Mouse (Mus musculus): ENCODE data around the gene Ffar3. TPM values are rescaled to one million over a fixed set of nuclear protein-coding genes. Genes with fewer than 3 reads are reported as not detected.
A peak's percentile ranks its signal among the peaks of the same experiment; 100 is the strongest.
"Not testable (repeated sequence)": the region's sequence is repeated elsewhere in the genome, so short reads cannot be mapped to it uniquely, and the experiment has no call there.

Ffar3 gene
- polyA plus RNA-seq, 1 experiment from 2014 or later: 0.10 TPM

- DNase-seq (ENCODE audit: low spot score): no peak
- WGBS: 73% methylated on average over 3 of the region's 3 CpGs
- Histone ChIP-seq H3K36me3 (no peaks in the 10 kb centered on the region), H3K27me3 (ENCODE audit: insufficient read depth, poor library complexity, severe bottlenecking) (no peaks in the 10 kb centered on the region), H3K27ac (no peak overlapping the region), H3K4me3 (no peak overlapping the region), H3K9me3 (no peaks in the 10 kb centered on the region), H3K4me1 (peaks cover 6% of the 10 kb centered on the region; the same call in 1 of the 2 replicates)
These were observed 15.7 kb downstream of the Ffar3 start for GRCm38 (mm10) chr7:30840306-30840705.

- no peak overlapping the region for H3K27ac ChIP-seq
- no peaks in the 10 kb centered on the region for H3K9me3 ChIP-seq
- H3K4me1 ChIP-seq: peaks cover 5% of the 10 kb centered on the region
- no peak for DNase-seq (ENCODE audit: low spot score)
- H3K36me3 ChIP-seq: no peaks in the 10 kb centered on the region
- H3K4me3 ChIP-seq: no peak overlapping the region
- no peaks in the 10 kb centered on the region for H3K27me3 ChIP-seq (ENCODE audit: insufficient read depth, poor library complexity, severe bottlenecking)
These were observed 18.7 kb downstream of the Ffar3 start for GRCm38 (mm10) chr7:30837277-30837676.

GRCm38 (mm10) chr7:30832684-30833083 lies 23.3 kb downstream of the Ffar3 start:
- 26% methylated on average over 11 of the region's 11 CpGs for WGBS
- not testable (repeated sequence) for H3K27me3 ChIP-seq (ENCODE audit: insufficient read depth, poor library complexity, severe bottlenecking); H3K9me3 ChIP-seq

GRCm38 (mm10) chr7:30832261-30832660 lies 23.7 kb downstream of the Ffar3 start:
- Histone ChIP-seq H3K36me3 (no peaks in the 10 kb centered on the region), H3K4me3 (peak overlapping the region; percentile 37), H3K9me3 (no peaks in the 10 kb centered on the region), H3K27ac (no peak overlapping the region), H3K27me3 (ENCODE audit: insufficient read depth, poor library complexity, severe bottlenecking) (no peaks in the 10 kb centered on the region), H3K4me1 (peaks cover 7% of the 10 kb centered on the region)
- DNase-seq (ENCODE audit: low spot score): no peak
- 50% methylated on average over 17 of the region's 17 CpGs for WGBS

More at GRCm38 (mm10) chr7:30832684-30833083, 23.3 kb downstream of the Ffar3 start:
- H3K4me3 ChIP-seq: peak overlapping the region; percentile 37
- H3K36me3 ChIP-seq; H3K4me1 ChIP-seq; DNase-seq (ENCODE audit: low spot score); H3K27ac ChIP-seq: not testable (repeated sequence)

GRCm38 (mm10) chr7:30829428-30829827 lies 26.6 kb downstream of the Ffar3 start:
- DNase-seq (ENCODE audit: low spot score): no peak
- peaks cover 7% of the 10 kb centered on the region for H3K4me1 ChIP-seq
- 65% methylated on average over 3 of the region's 3 CpGs for WGBS
- H3K27me3 ChIP-seq (ENCODE audit: insufficient read depth, poor library complexity, severe bottlenecking): no peaks in the 10 kb centered on the region
- H3K4me3 ChIP-seq: no peak overlapping the region
- H3K36me3 ChIP-seq: no peaks in the 10 kb centered on the region
- H3K27ac ChIP-seq: no peak overlapping the region
- H3K9me3 ChIP-seq: no peaks in the 10 kb centered on the region

GRCm38 (mm10) chr7:30828871-30829270 lies 27.1 kb downstream of the Ffar3 start:
- not testable (repeated sequence) for H3K9me3 ChIP-seq; H3K4me1 ChIP-seq; DNase-seq (ENCODE audit: low spot score); H3K27ac ChIP-seq; H3K36me3 ChIP-seq; H3K4me3 ChIP-seq; H3K27me3 ChIP-seq (ENCODE audit: insufficient read depth, poor library complexity, severe bottlenecking)

- Histone ChIP-seq H3K27ac (no peak overlapping the region), H3K36me3 (no peaks in the 10 kb centered on the region), H3K4me3 (no peak overlapping the region), H3K27me3 (ENCODE audit: insufficient read depth, poor library complexity, severe bottlenecking) (no peaks in the 10 kb centered on the region), H3K4me1 (0 out of 2 replicates have a peak, but pooled peaks cover under 1% of the 10 kb centered on the region), H3K9me3 (no peaks in the 10 kb centered on the region)
- DNase-seq (ENCODE audit: low spot score): no peak
- WGBS: 82% methylated on average over 9 of the region's 10 CpGs
These were observed 29.3 kb downstream of the Ffar3 start for GRCm38 (mm10) chr7:30826660-30827059.

GRCm38 (mm10) chr7:30824306-30824705 lies 31.7 kb downstream of the Ffar3 start:
- Histone ChIP-seq H3K27ac (no peak overlapping the region), H3K27me3 (ENCODE audit: insufficient read depth, poor library complexity, severe bottlenecking) (peaks cover 16% of the 10 kb centered on the region; the same call in 1 of the 2 replicates), H3K9me3 (no peaks in the 10 kb centered on the region), H3K4me1 (0 out of 2 replicates have a peak, but pooled peaks cover 6% of the 10 kb centered on the region), H3K36me3 (no peaks in the 10 kb centered on the region), H3K4me3 (no peak overlapping the region)
- DNase-seq (ENCODE audit: low spot score): no peak
- 80% methylated on average over 3 of the region's 3 CpGs for WGBS

- WGBS: 85% methylated on average over 18 of the region's 18 CpGs
- no peak for DNase-seq (ENCODE audit: low spot score)
These were observed 32.3 kb downstream of the Ffar3 start, which contains the start of gene Ffar2 for GRCm38 (mm10) chr7:30823675-30824074. TSS of gene Ffar2 (minus strand) at chr7:30823775.

GRCm38 (mm10) chr7:30821532-30821931 lies 34.4 kb downstream of the Ffar3 start:
- no peak for DNase-seq (ENCODE audit: low spot score)
- Histone ChIP-seq H3K4me3 (no peak overlapping the region), H3K36me3 (no peaks in the 10 kb centered on the region), H3K27me3 (ENCODE audit: insufficient read depth, poor library complexity, severe bottlenecking) (peaks cover 19% of the 10 kb centered on the region; the same call in 1 of the 2 replicates), H3K27ac (no peak overlapping the region), H3K4me1 (0 out of 2 replicates have a peak, but pooled peaks cover 6% of the 10 kb centered on the region), H3K9me3 (no peaks in the 10 kb centered on the region)
- WGBS: 66% methylated on average over 5 of the region's 5 CpGs

More at GRCm38 (mm10) chr7:30823675-30824074, 32.3 kb downstream of the Ffar3 start, which contains the start of gene Ffar2:
- no peak within 1 kb of the TSS for H3K4me3 ChIP-seq
- no peak within 1 kb of the TSS for H3K27ac ChIP-seq
- H3K27me3 ChIP-seq (ENCODE audit: insufficient read depth, poor library complexity, severe bottlenecking): peaks cover 19% of the 10 kb centered on the region; the same call in 1 of the 2 replicates
- 0 out of 2 replicates have a peak, but pooled peaks cover 6% of the 10 kb centered on the region for H3K4me1 ChIP-seq
- H3K9me3 ChIP-seq: no peaks in the 10 kb centered on the region
- H3K36me3 ChIP-seq: no peaks in the 10 kb centered on the region

- H3K4me1 ChIP-seq: 0 out of 2 replicates have a peak, but pooled peaks cover 6% of the 10 kb centered on the region
- WGBS: 57% methylated on average over 7 of the region's 7 CpGs
- no peak overlapping the region for H3K4me3 ChIP-seq
- H3K27ac ChIP-seq: no peak overlapping the region
- no peaks in the 10 kb centered on the region for H3K9me3 ChIP-seq
- peaks cover 19% of the 10 kb centered on the region; the same call in 1 of the 2 replicates for H3K27me3 ChIP-seq (ENCODE audit: insufficient read depth, poor library complexity, severe bottlenecking)
- DNase-seq (ENCODE audit: low spot score): no peak
- H3K36me3 ChIP-seq: no peaks in the 10 kb centered on the region
These were observed 35.0 kb downstream of the Ffar3 start for GRCm38 (mm10) chr7:30820854-30821445.

GRCm38 (mm10) chr7:30820131-30820530 lies 35.8 kb downstream of the Ffar3 start:
- 0 out of 2 replicates have a peak, but pooled peaks cover 6% of the 10 kb centered on the region for H3K4me1 ChIP-seq
- H3K9me3 ChIP-seq: no peaks in the 10 kb centered on the region
- 75% methylated on average over 6 of the region's 6 CpGs for WGBS
- no peak overlapping the region for H3K27ac ChIP-seq
- no peaks in the 10 kb centered on the region for H3K36me3 ChIP-seq
- peaks cover 19% of the 10 kb centered on the region; the same call in 1 of the 2 replicates for H3K27me3 ChIP-seq (ENCODE audit: insufficient read depth, poor library complexity, severe bottlenecking)
- H3K4me3 ChIP-seq: no peak overlapping the region
- DNase-seq (ENCODE audit: low spot score): no peak

- DNase-seq (ENCODE audit: low spot score): no peak
- 0 out of 2 replicates have a peak overlapping the region, but pooled peaks have one; percentile 36 for H3K27ac ChIP-seq
- WGBS: 78% methylated on average over 6 of the region's 6 CpGs
- H3K4me3 ChIP-seq: no peak overlapping the region
- H3K36me3 ChIP-seq: no peaks in the 10 kb centered on the region
- peaks cover 9% of the 10 kb centered on the region; the same call in 1 of the 2 replicates for H3K4me1 ChIP-seq
- H3K9me3 ChIP-seq: 0 out of 2 replicates have a peak, but pooled peaks cover 3% of the 10 kb centered on the region
- no peaks in the 10 kb centered on the region for H3K27me3 ChIP-seq (ENCODE audit: insufficient read depth, poor library complexity, severe bottlenecking)
These were observed 43.6 kb downstream of the Ffar3 start for GRCm38 (mm10) chr7:30812291-30812807.
